Mouse (Mus musculus) embryonic facial prominence, embryonic 15.5 days (tissue): ENCODE measurements around the gene Tmem72. TPM values are rescaled to one million over a fixed set of nuclear protein-coding genes. Genes with fewer than 3 reads are reported as not detected.

Experiments
- ATAC-seq: fragments of 200-750 bp; cut with Nextera tagmentation; 2 replicates; pipeline ENCODE4 v1.8.0; 2017; ENCODE audit warnings: low read depth, moderate TSS enrichment; ENCODE audit not compliant: insufficient number of reproducible peaks, low FRiP score, low TSS enrichment
- H3K27ac ChIP-seq: fragments of 300-500 bp; sonication (generic); replicated peaks from 2 replicates; pipeline ENCODE4 v1.5.1; 2015; ENCODE audit warnings: mild to moderate bottlenecking, inconsistent platforms
- H3K27me3 ChIP-seq: fragments of 300-500 bp; sonication (generic); 2 replicates; pipeline ENCODE4 v1.6.1; 2015; ENCODE audit warnings: inconsistent platforms
- H3K36me3 ChIP-seq: fragments of 300-500 bp; sonication (generic); 2 replicates; pipeline ENCODE4 v1.6.1; 2015; ENCODE audit warnings: mild to moderate bottlenecking, inconsistent platforms
- H3K4me1 ChIP-seq: fragments of 300-500 bp; sonication (generic); 2 replicates; pipeline ENCODE4 v1.6.1; 2015; ENCODE audit warnings: inconsistent platforms
- H3K4me2 ChIP-seq: fragments of 300-500 bp; sonication (generic); replicated peaks from 2 replicates; pipeline ENCODE4 v1.6.1; 2015; ENCODE audit warnings: mild to moderate bottlenecking, inconsistent platforms
- H3K4me3 ChIP-seq: fragments of 300-500 bp; sonication (generic); replicated peaks from 2 replicates; pipeline ENCODE4 v1.5.1; 2015; ENCODE audit warnings: mild to moderate bottlenecking, inconsistent platforms
- H3K9ac ChIP-seq: fragments of 300-500 bp; sonication (generic); 2 replicates; pipeline ENCODE4 v1.6.1; 2015; ENCODE audit warnings: inconsistent platforms
- H3K9me3 ChIP-seq: fragments of 300-500 bp; sonication (generic); replicated peaks from 2 replicates; pipeline ENCODE4 v1.6.1; 2016; ENCODE audit warnings: inconsistent platforms
- WGBS: fragments of 180-500 bp; shearing (Covaris S2); methylation state at CpG from one replicate; pipeline ENCODE4 v1.1.7; 2015; 5-methylcytosine and 5-hydroxymethylcytosine counted together
- polyA plus RNA-seq: library from polyadenylated mRNA; unstranded; fragments of >200 nt; fragmentation: Nextera tagmentation; extraction: Ambion mirVana; gene quantifications from 2 replicates; pipeline ENCODE4 v1.2.1, GENCODE M21; 2015

The Tmem72 gene
- polyA plus RNA-seq, 1 experiment from 2014 or later: 0.15 TPM

DNA sequence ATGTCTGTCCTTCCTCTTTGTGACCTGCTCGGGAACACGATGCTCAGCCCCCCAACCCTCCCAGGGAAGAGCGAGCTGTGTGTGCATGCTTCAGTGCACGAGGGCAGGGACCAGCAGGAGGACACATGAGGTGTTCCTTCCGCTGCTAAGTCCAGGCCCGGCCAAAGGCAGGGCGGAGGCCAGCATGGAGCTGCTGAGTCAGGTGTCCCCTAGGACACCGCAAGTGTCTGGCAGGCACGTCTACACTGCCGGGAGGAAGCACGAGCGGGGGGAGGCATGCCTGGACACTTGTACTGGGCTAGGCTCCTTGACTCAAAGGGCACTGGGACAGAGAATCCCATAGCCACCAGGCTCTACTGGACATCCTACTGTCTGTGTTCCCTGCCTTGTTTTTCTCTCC, 69.0 kb downstream of the Tmem72 start:
- Histone ChIP-seq H3K27ac (no peak overlapping the region), H3K4me3 (no peak overlapping the region), H3K9ac (no peak overlapping the region), H3K36me3 (no peaks in the 10 kb centered on the region), H3K9me3 (no peaks in the 10 kb centered on the region), H3K4me1 (peaks cover 7% of the 10 kb centered on the region; the same call in 1 of the 2 replicates), H3K4me2 (no peak overlapping the region), H3K27me3 (peaks cover 3% of the 10 kb centered on the region; the same call in 1 of the 2 replicates)
- ATAC-seq: no peak
- WGBS: 78% methylated on average over 12 of the region's 12 CpGs

DNA sequence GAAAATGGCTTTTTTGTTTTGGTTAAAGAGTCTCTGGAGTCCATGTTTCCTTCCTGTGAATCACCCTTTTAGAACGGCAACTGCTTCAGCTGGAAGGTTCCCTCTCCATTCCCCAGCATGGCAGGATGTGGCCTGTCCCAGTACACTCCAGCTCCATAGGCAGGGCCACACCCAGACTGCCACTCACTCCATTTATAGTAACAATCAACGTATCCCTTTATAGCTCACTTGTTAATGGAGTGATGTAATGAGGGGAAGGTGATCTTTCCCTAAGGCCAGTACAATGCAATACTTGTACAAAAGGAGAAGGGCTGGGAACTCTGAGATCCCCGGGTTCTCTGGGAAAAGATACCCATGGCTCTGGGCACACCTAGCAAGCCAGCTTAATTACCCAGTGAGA, 72.4 kb downstream of the Tmem72 start:
- H3K36me3 ChIP-seq: no peaks in the 10 kb centered on the region
- H3K27me3 ChIP-seq: peaks cover 3% of the 10 kb centered on the region; the same call in 1 of the 2 replicates
- H3K4me1 ChIP-seq: peaks cover 7% of the 10 kb centered on the region; the same call in 1 of the 2 replicates
- no peak overlapping the region for H3K9ac ChIP-seq
- no peak overlapping the region for H3K4me3 ChIP-seq
- peak overlapping the region; percentile 22; the same call in 1 of the 2 replicates for H3K27ac ChIP-seq
- no peak overlapping the region for H3K4me2 ChIP-seq
- 44% methylated on average over 3 of the region's 3 CpGs for WGBS
- ATAC-seq: peak; percentile 35; the same call in 1 of the 2 replicates
- no peaks in the 10 kb centered on the region for H3K9me3 ChIP-seq

DNA sequence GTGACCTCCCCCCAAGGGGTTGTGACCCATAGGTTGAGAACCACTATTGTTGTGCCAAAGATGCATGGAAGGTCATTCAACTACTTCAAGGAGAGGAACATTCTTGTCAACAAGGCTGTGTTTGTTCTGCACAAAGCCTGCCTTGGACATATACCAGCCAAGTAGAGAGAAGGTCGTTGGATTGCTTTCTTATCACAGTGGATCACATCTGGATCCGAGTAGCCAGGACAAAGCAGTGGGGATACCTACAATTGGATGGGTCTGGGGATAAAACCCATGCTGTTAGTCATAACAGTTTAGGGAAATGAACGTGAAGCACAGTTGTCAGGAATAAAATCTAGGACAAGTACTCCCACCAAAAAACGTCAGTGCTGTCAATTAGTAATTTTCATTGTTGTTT, 72.8 kb downstream of the Tmem72 start:
- Histone ChIP-seq H3K9me3 (no peaks in the 10 kb centered on the region), H3K9ac (no peak overlapping the region), H3K36me3 (no peaks in the 10 kb centered on the region), H3K4me1 (peaks cover 7% of the 10 kb centered on the region; the same call in 1 of the 2 replicates), H3K27ac (no peak overlapping the region; the same call in 1 of the 2 replicates), H3K27me3 (peaks cover 3% of the 10 kb centered on the region; the same call in 1 of the 2 replicates), H3K4me3 (no peak overlapping the region), H3K4me2 (no peak overlapping the region)
- 61% methylated on average over 4 of the region's 4 CpGs for WGBS
- ATAC-seq: no peak

- Histone ChIP-seq H3K4me1 (peaks cover 7% of the 10 kb centered on the region; the same call in 1 of the 2 replicates), H3K4me3 (no peak overlapping the region), H3K9ac (no peak overlapping the region), H3K9me3 (no peaks in the 10 kb centered on the region), H3K27me3 (peaks cover 3% of the 10 kb centered on the region; the same call in 1 of the 2 replicates), H3K27ac (no peak overlapping the region), H3K4me2 (no peak overlapping the region), H3K36me3 (no peaks in the 10 kb centered on the region)
- whole genome bisulfite sequencing: 45% methylated on average over 11 of the region's 11 CpGs
- no peak for ATAC-seq
Measured at GRCm38 (mm10) chr6:116642942-116643341, 73.8 kb downstream of the Tmem72 start.

DNA sequence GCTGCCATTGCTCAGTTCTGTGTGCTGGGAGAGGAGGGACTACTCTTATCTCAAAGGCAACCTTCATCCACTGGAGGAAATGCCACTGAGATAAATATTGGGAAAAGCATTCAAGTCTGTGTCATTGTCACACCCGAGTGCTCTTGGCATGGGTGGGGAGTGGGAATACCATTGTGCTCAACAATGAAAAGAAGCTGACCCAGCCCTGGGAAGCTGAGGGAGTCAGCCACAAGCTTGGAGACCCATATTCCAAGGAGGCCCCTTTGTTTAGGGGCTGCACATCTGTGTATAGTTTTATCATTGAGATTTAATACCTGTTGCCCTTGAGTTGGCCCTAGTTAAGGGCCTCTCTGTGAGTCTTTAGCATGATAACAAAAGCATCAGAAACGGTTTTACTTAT, 77.0 kb downstream of the Tmem72 start:
- WGBS: 72% methylated on average over 2 of the region's 2 CpGs
- Histone ChIP-seq H3K27ac (no peak overlapping the region), H3K4me1 (peaks cover 13% of the 10 kb centered on the region), H3K27me3 (no peaks in the 10 kb centered on the region), H3K9me3 (no peaks in the 10 kb centered on the region), H3K36me3 (no peaks in the 10 kb centered on the region), H3K4me2 (no peak overlapping the region), H3K4me3 (no peak overlapping the region), H3K9ac (no peak overlapping the region)
- no peak for ATAC-seq

GRCm38 (mm10) chr6:116638871-116639270, 77.8 kb downstream of the Tmem72 start:
- WGBS: 83% methylated on average over 2 of the region's 2 CpGs
- Histone ChIP-seq H3K9ac (no peak overlapping the region), H3K36me3 (no peaks in the 10 kb centered on the region), H3K9me3 (no peaks in the 10 kb centered on the region), H3K27ac (no peak overlapping the region), H3K27me3 (no peaks in the 10 kb centered on the region), H3K4me1 (peaks cover 13% of the 10 kb centered on the region), H3K4me2 (no peak overlapping the region), H3K4me3 (no peak overlapping the region)
- ATAC-seq: no peak

DNA sequence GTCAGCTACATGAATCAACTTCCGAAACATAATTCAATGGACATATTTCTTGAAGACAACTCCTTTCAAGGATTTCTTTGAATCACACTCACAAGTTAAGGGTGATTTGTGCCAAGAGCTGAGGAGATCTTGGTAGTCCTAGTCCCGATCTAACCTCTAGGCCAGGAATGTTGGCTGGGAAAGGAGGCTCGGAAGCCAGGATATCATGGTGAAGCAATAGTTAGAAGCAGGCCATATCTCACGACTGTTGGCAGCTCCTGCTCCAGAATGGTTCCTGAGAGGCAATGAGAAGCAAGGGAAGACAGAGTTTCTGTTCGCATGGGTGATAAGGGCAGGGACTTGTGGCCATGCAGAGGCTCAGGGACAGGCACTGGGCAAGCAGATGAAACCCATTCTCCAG, 79.2 kb downstream of the Tmem72 start:
- no peaks in the 10 kb centered on the region for H3K9me3 ChIP-seq
- H3K4me3 ChIP-seq: no peak overlapping the region
- no peak overlapping the region for H3K9ac ChIP-seq
- ATAC-seq: no peak
- no peak overlapping the region for H3K27ac ChIP-seq
- no peak overlapping the region for H3K4me2 ChIP-seq
- H3K4me1 ChIP-seq: peaks cover 6% of the 10 kb centered on the region; the same call in 1 of the 2 replicates
- H3K36me3 ChIP-seq: no peaks in the 10 kb centered on the region
- 84% methylated on average over 5 of the region's 5 CpGs for WGBS
- no peaks in the 10 kb centered on the region for H3K27me3 ChIP-seq

- Histone ChIP-seq H3K27me3 (no peaks in the 10 kb centered on the region), H3K27ac (no peak overlapping the region; the same call in 1 of the 2 replicates), H3K9me3 (no peaks in the 10 kb centered on the region), H3K9ac (no peak overlapping the region), H3K4me3 (no peak overlapping the region), H3K4me2 (no peak overlapping the region), H3K36me3 (no peaks in the 10 kb centered on the region), H3K4me1 (peaks cover 6% of the 10 kb centered on the region; the same call in 1 of the 2 replicates)
- no peak for ATAC-seq
- WGBS: 46% methylated on average over 9 of the region's 9 CpGs
Measured at GRCm38 (mm10) chr6:116636581-116637235, 80.0 kb downstream of the Tmem72 start.

- H3K36me3 ChIP-seq: no peaks in the 10 kb centered on the region
- H3K4me1 ChIP-seq: peaks cover 6% of the 10 kb centered on the region; the same call in 1 of the 2 replicates
- H3K4me2 ChIP-seq: no peak overlapping the region
- H3K4me3 ChIP-seq: no peak overlapping the region
- H3K27ac ChIP-seq: peak overlapping the region; percentile 25; the same call in 1 of the 2 replicates
- peak; percentile 49 for ATAC-seq
- H3K9ac ChIP-seq: no peak overlapping the region
- no peaks in the 10 kb centered on the region for H3K9me3 ChIP-seq
- no peaks in the 10 kb centered on the region for H3K27me3 ChIP-seq
- WGBS: 50% methylated on average over 10 of the region's 10 CpGs
Measured at GRCm38 (mm10) chr6:116635251-116636180, 81.2 kb downstream of the Tmem72 start.

GRCm38 (mm10) chr6:116633741-116634695, 82.7 kb downstream of the Tmem72 start:
- H3K9me3 ChIP-seq: no peaks in the 10 kb centered on the region
- H3K36me3 ChIP-seq: no peaks in the 10 kb centered on the region
- no peak overlapping the region for H3K4me2 ChIP-seq
- no peak overlapping the region for H3K27ac ChIP-seq
- no peak overlapping the region for H3K4me3 ChIP-seq
- peaks cover 6% of the 10 kb centered on the region; the same call in 1 of the 2 replicates for H3K4me1 ChIP-seq
- no peak overlapping the region for H3K9ac ChIP-seq
- ATAC-seq: no peak
- 85% methylated on average over 17 of the region's 17 CpGs for WGBS
- H3K27me3 ChIP-seq: no peaks in the 10 kb centered on the region
